Mouse (Mus musculus) layer of hippocampus, adult 9-11 months (tissue): Measurements from ENCODE around the gene 5430419D17Rik.

Experiments used
- DNase-seq: peaks from one replicate; pipeline ENCODE4 v3.0.0; 2022

5430419D17Rik gene

DNA sequence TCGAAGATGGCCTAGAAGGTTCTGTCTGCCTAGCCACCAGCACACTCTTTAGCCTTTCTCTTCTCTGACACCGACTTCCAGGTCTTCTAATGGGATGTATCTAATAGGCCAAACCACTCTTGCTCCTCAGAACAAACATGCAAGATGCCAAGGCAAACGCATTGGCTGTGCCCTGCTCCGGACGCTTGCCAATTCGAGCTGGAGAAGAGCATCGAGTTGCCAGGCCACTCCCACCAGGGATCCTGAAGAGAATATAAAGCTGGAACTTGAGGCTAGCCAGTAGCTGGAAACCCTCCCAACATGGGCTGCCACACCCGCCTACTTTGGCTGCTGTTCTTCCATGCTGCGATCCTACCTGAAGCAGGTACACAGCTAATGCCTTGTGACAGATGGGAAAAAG is at the start of gene 5430419D17Rik:
5430419D17Rik (plus strand) TSS at position 282 of the 400 bp plus-strand sequence.
- no peak for DNase-seq

- no peak for DNase-seq
These were observed 44.2 kb upstream of the 5430419D17Rik start for GRCm38 (mm10) chr7:131130021-131130420.

DNA sequence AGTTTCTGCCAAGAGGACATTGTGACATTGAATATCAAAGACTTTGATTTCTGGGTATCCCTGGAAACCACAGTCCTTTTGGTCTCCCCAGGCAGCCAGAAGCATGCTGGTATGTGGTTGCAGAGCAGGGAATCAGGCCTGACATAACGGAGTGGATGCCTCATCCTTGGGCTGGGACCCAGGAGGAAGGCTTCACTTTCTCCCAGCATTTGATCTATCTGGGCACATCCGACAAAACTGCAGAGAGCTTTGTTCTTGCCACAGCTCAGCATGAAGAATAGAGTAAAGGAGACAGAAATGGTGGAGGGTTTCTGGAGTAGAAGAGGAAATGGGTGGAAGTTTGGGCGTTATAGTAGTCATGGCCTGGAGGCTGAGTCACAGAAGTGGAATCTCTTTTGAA is 41.0 kb upstream of the 5430419D17Rik start:
- DNase-seq, result no peak

GRCm38 (mm10) chr7:131146214-131146613 is 28.0 kb upstream of the 5430419D17Rik start, which contains the start of gene 4933402N03Rik:
TSS of gene 4933402N03Rik (minus strand) at chr7:131146314.
- no peak for DNase-seq

GRCm38 (mm10) chr7:131150179-131150578 is 24.0 kb upstream of the 5430419D17Rik start:
- DNase-seq, result no peak

DNA sequence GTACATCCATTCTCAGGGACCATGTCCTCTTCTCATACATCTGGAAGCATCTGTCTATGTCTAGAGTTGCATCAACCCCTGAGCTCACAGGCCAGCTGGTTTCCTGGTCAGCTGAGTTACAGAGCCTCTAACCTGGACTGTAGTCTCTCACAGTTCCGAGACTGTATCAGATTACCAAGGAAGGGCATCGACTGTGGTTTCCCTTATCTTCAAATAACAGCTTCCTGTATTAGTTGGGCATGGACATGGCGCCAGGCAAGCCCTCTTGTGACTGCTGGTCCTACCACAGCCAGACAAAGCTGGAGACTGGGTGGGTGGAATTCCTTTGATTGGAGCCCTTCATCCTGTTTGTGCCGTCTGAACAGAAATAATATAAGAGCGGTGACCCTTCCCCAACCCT is 21.2 kb upstream of the 5430419D17Rik start:
- no peak for DNase-seq

GRCm38 (mm10) chr7:131162251-131162650 is 12.0 kb upstream of the 5430419D17Rik start:
- DNase-seq, result no peak

GRCm38 (mm10) chr7:131167771-131168170 is 6.4 kb upstream of the 5430419D17Rik start:
- DNase-seq, result no peak

DNA sequence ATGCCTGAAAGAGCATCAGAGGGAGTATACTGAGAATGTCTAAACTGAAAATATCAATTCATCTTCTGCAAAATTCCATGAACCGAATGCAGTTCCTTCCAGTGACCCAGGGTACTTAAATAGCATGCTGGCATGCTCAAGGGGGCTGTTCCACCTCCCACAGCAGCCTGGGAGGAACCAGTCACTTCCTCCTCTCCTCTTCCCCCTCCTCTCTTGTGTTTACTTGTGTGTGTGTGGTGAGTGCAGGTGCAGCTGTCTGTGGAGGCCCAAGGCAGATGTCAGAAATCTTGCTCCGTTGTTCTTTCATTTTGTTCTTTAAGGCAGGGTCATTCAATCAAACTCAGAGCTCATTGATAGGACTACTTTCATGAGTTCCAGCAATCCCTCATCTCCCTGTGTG is 5.1 kb upstream of the 5430419D17Rik start:
- no peak for DNase-seq

DNA sequence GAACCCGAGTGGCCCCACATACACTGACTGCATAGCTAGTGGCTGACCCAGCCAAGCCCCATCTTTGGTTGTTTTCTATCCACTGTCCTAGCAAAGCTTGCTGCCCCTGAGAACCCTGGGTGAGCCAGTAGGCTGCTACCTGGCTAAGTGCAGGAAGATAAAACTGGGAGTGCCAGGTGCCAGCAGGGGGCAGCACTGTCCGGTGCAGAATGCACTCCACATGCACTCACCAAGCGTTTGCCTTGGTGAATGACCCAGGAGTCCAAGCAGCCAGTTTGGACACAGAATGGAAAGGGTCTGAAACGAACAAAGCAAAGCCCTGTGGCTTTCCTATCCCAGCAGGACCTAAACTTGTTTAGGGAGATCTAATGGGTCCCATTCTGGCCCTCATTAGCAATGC is 8.5 kb downstream of the 5430419D17Rik start:
- DNase-seq, result no peak

DNA sequence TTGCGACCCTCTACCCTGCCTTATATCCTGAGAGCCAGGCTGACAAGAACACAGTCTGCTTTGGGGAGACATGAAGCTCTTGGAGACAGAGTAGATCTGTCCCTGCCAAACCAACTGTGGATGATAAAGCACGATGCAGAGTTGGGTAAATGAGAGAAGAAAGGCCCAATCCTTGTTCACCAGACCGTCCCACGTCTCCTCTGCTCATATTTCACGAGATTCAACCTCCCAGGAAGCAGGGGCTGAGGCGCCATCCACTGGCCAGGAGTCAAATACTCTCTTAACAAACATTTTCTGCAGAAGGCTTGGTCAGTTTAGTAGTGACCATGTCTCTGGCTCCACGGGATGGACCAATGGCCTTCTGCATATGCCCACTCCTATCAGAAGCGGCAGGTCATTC is 10.1 kb downstream of the 5430419D17Rik start:
- no peak for DNase-seq

- peak; percentile 29 for DNase-seq
These were observed 12.8 kb downstream of the 5430419D17Rik start for GRCm38 (mm10) chr7:131187047-131187446.

DNA sequence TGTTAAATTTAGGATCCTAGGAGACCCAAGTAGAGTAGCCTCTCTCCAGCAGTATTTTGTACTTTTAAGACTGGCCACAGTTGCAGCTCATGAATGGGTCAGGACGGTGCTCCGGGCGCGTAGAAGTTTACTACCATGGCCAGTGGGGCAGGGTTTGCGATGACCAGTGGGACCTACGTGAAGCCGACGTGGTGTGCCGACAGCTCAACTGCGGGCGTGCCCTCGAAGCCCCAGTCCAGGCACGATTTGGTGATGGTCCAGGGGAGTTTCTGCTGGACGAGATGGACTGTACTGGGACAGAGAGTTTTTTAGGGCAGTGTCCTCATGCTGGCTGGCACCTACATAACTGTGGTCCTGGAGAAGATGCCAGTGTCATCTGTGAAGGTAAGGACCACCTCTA is 13.8 kb downstream of the 5430419D17Rik start:
- DNase-seq, result no peak

DNA sequence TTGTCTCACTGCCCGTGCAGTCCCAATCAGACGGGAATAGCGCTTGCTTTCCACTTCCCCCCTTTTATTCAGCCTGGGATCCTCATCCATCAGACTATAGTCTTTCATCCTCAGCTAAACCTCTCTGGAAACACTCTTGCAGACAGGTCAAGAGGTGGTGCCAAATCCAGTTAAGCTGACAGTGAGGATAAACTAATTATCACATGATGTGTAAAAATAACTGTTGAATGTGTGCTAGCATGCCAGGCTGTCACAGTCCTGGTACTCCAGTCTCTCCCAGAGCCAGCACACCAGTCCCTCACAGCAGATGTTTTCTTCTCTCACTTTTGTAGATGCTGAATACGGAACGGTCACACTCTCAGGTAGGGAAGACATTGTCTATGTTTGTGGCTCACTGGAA is 48.9 kb downstream of the 5430419D17Rik start:
- DNase-seq, result no peak

- no peak for DNase-seq
These were observed 61.9 kb downstream of the 5430419D17Rik start for GRCm38 (mm10) chr7:131236091-131236490.

GRCm38 (mm10) chr7:131244993-131245392 is 70.8 kb downstream of the 5430419D17Rik start:
- no peak for DNase-seq

GRCm38 (mm10) chr7:131256841-131257240 is 82.6 kb downstream of the 5430419D17Rik start:
- no peak for DNase-seq

GRCm38 (mm10) chr7:131257309-131257708 is 83.1 kb downstream of the 5430419D17Rik start:
- DNase-seq, result no peak

- peak; percentile 74 for DNase-seq
These were observed 86.7 kb downstream of the 5430419D17Rik start for GRCm38 (mm10) chr7:131260946-131261345.

GRCm38 (mm10) chr7:131264251-131264650 is 90.0 kb downstream of the 5430419D17Rik start:
- DNase-seq, result no peak

GRCm38 (mm10) chr7:131265851-131266250 is 91.6 kb downstream of the 5430419D17Rik start:
- DNase-seq, result no peak

- no peak for DNase-seq
These were observed 122.9 kb downstream of the 5430419D17Rik start for GRCm38 (mm10) chr7:131297151-131297550.

GRCm38 (mm10) chr7:131303340-131303739 is 129.1 kb downstream of the 5430419D17Rik start:
- no peak for DNase-seq

- DNase-seq, result no peak
These were observed 132.5 kb downstream of the 5430419D17Rik start for GRCm38 (mm10) chr7:131306733-131307132.

- DNase-seq, result no peak
These were observed 140.3 kb downstream of the 5430419D17Rik start for GRCm38 (mm10) chr7:131314493-131314892.

DNA sequence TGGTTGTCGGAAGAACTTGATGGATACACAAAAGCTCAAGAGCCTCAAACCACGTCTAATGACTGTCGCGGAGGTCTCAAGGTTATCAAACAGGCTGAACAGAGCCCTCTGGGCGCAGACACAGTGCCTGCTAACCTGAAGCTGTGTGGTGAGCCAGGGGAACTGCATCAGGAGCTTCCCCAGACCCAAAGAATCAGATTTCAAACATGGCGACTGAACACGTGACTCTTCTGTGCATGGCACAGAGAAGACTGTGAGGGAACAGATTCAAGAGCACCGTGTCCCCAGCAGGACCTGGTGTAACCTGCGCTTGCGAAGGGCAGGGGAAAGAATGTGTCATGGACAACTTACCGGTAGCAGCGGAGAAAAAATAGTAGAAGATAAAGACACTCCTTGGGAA is 143.4 kb downstream of the 5430419D17Rik start:
- DNase-seq, result no peak
